Mouse (Mus musculus): ENCODE measurements around the gene Olfr694. TPM values are rescaled to one million over a fixed set of nuclear protein-coding genes. Genes with fewer than 3 reads are reported as not detected.

Olfr694 gene
- polyA plus RNA-seq, 1 experiment from 2014 or later, result not detected

- H3K4me3 ChIP-seq (ENCODE audit: inconsistent target), result peak overlapping the region; percentile 17; the same call in 1 of the 2 replicates
- H3K36me3 ChIP-seq (ENCODE audit: inconsistent target), result no peaks in the 10 kb centered on the region
- H3K79me2 ChIP-seq (ENCODE audit: inconsistent target), result peaks cover 47% of the 10 kb centered on the region
- H3K27ac ChIP-seq, result peak overlapping the region; percentile 59
- 2% methylated on average over 3 of the region's 3 CpGs for WGBS (ENCODE audit: missing documents)
Observed at GRCm38 (mm10) chr7:106644222-106644870, 47.3 kb downstream of the Olfr694 start.

GRCm38 (mm10) chr7:106640839-106641238 lies 50.8 kb downstream of the Olfr694 start:
- H3K27ac ChIP-seq, result no peak overlapping the region
- H3K79me2 ChIP-seq (ENCODE audit: inconsistent target), result peaks cover 47% of the 10 kb centered on the region
- H3K4me3 ChIP-seq (ENCODE audit: inconsistent target), result no peak overlapping the region
- WGBS (ENCODE audit: missing documents), result 8% methylated on average over 1 of the region's 1 CpGs
- peaks cover 16% of the 10 kb centered on the region for H3K36me3 ChIP-seq (ENCODE audit: inconsistent target)

GRCm38 (mm10) chr7:106635560-106635959 lies 56.1 kb downstream of the Olfr694 start:
- Histone ChIP-seq H3K79me2 (ENCODE audit: inconsistent target) (peaks cover 11% of the 10 kb centered on the region; the same call in 1 of the 2 replicates), H3K27ac (no peak overlapping the region), H3K36me3 (ENCODE audit: inconsistent target) (peaks cover 22% of the 10 kb centered on the region), H3K4me3 (ENCODE audit: inconsistent target) (no peak overlapping the region)
- WGBS (ENCODE audit: missing documents), result 82% methylated on average over 4 of the region's 4 CpGs

Other genes with a start within 250 kb of the Olfr694 start
- not detected in 3 replicates for gene Olfr693, start 11.2 kb downstream of the Olfr694 start, polyA plus RNA-seq (2018)
- gene Olfr695, start 24.6 kb upstream of the Olfr694 start, polyA plus RNA-seq (2018), result not detected in 3 replicates
- gene Olfr697, start 50.6 kb upstream of the Olfr694 start, polyA plus RNA-seq (2018), result not detected in 3 replicates
- gene Olfr698, start 63.6 kb upstream of the Olfr694 start, polyA plus RNA-seq (2018), result not detected in 3 replicates
- not detected in 3 replicates for gene Olfr699, start 101.4 kb upstream of the Olfr694 start, polyA plus RNA-seq (2018)
- gene Olfr700, start 117.0 kb upstream of the Olfr694 start, polyA plus RNA-seq (2018), result not detected in 3 replicates
- not detected in 3 replicates for gene Olfr701, start 122.3 kb upstream of the Olfr694 start, polyA plus RNA-seq (2018)
- gene Olfr702, start 142.1 kb upstream of the Olfr694 start, polyA plus RNA-seq (2018), result not detected in 3 replicates
- not detected in 3 replicates for gene Olfr703, start 151.5 kb upstream of the Olfr694 start, polyA plus RNA-seq (2018)
- not detected in 3 replicates for gene Olfr704, start 171.4 kb upstream of the Olfr694 start, polyA plus RNA-seq (2018)
- not detected in 3 replicates for gene Olfr705, start 185.1 kb upstream of the Olfr694 start, polyA plus RNA-seq (2018)
- not detected in 3 replicates for gene Olfr706, start 196.3 kb upstream of the Olfr694 start, polyA plus RNA-seq (2018)
- gene Olfr707, start 209.4 kb upstream of the Olfr694 start, polyA plus RNA-seq (2018), result not detected in 3 replicates
- not detected in 3 replicates for gene Olfr1532-ps1, start 216.2 kb upstream of the Olfr694 start, polyA plus RNA-seq (2018)
- not detected in 3 replicates for gene Olfr709-ps1, start 240.4 kb upstream of the Olfr694 start, polyA plus RNA-seq (2018)